ENCODE assay signal across 10 mouse cellular contexts in genomic region chr13:63985590-63985989, GRCm38 (mm10).
DNase-seq lines count a peak whose midpoint lies in the region; ATAC-seq lines count a peak whose summit lies in the region.
"Had no signal": no experiment of that assay in that cellular context is flagged by ENCODE, and none has a peak within 500 bp of the region (broad histone marks: within the 10 kb centered on the region; RNA-seq: fewer than 3 reads in every experiment).

No protein-coding gene starts in this region.

- no peaks in the 10 kb centered on the region for H3K27me3 ChIP-seq in hindbrain, embryonic 11.5 days (ENCODE audit: control insufficient read depth, insufficient read depth, low read length)
- H3K27me3 ChIP-seq in hindbrain, embryonic 10.5 days (ENCODE audit: insufficient read depth, poor library complexity, severe bottlenecking): peaks cover 31% of the 10 kb centered on the region
- 0 out of 2 replicates have a peak, but pooled peaks cover 2% of the 10 kb centered on the region for H3K27me3 ChIP-seq in hindbrain, embryonic 16.5 days (replicated peaks; ENCODE audit: control insufficient read depth, insufficient read depth, low read length)
- H3K27me3 ChIP-seq in neural tube, embryonic 13.5 days: peaks cover 17% of the 10 kb centered on the region

- H3K9me3 ChIP-seq in hindbrain, embryonic 11.5 days (ENCODE audit: control insufficient read depth, low read length): no peaks in the 10 kb centered on the region
- no peaks in the 10 kb centered on the region for H3K9me3 ChIP-seq in hindbrain, embryonic 10.5 days
- H3K9me3 ChIP-seq in hindbrain, embryonic 16.5 days (ENCODE audit: control insufficient read depth, low read length): no peaks in the 10 kb centered on the region
- no peaks in the 10 kb centered on the region for H3K9me3 ChIP-seq in neural tube, embryonic 13.5 days

- no peak overlapping the region for H3K9ac ChIP-seq in hindbrain, embryonic 11.5 days (ENCODE audit: low read depth, low read length)
- no peak overlapping the region for H3K9ac ChIP-seq in hindbrain, embryonic 16.5 days (ENCODE audit: low read depth, low read length)
- 0 out of 2 replicates have a peak overlapping the region, but pooled peaks have one; percentile 31 for H3K9ac ChIP-seq in neural tube, embryonic 13.5 days

- H3K27ac ChIP-seq in hindbrain, embryonic 11.5 days (ENCODE audit: low read depth, low read length): no peak overlapping the region
- no peak overlapping the region for H3K27ac ChIP-seq in hindbrain, embryonic 10.5 days
- H3K27ac ChIP-seq in hindbrain, embryonic 16.5 days (ENCODE audit: low read depth, low read length): no peak overlapping the region
- peak overlapping the region; percentile 4; the same call in 1 of the 2 replicates for H3K27ac ChIP-seq in neural tube, embryonic 13.5 days (replicated peaks)

- H3K4me3 ChIP-seq in hindbrain, embryonic 11.5 days (ENCODE audit: low read depth, low read length): no peak overlapping the region
- no peak overlapping the region for H3K4me3 ChIP-seq in hindbrain, embryonic 10.5 days
- no peak overlapping the region for H3K4me3 ChIP-seq in hindbrain, embryonic 16.5 days (ENCODE audit: low read length)
- no peak overlapping the region for H3K4me3 ChIP-seq in neural tube, embryonic 13.5 days

- no peak for DNase-seq in hindbrain, embryonic 11.5 days (ENCODE audit: low spot score)
- no peak for DNase-seq in hindbrain, embryonic 10.5 days (ENCODE audit: low spot score)
- DNase-seq in embryo, embryonic 10 days (ENCODE audit: low spot score): peak; percentile 24
- DNase-seq in yolk sac, embryonic 10.5 days (ENCODE audit: low spot score): no peak
- no peak for DNase-seq in left cerebral cortex, postnatal 10 days (ENCODE audit: extremely low spot score in 1 of 2, low spot score in 2 of 2)
- no peak for DNase-seq in cerebellum, adult 9-10 months
- DNase-seq: gastrocnemius, postnatal 36 days; kidney, adult 18-20 months had no signal

- H3K36me3 ChIP-seq in hindbrain, embryonic 11.5 days (ENCODE audit: control insufficient read depth, insufficient read depth, low read length): no peaks in the 10 kb centered on the region
- H3K36me3 ChIP-seq in hindbrain, embryonic 10.5 days: no peaks in the 10 kb centered on the region
- no peaks in the 10 kb centered on the region for H3K36me3 ChIP-seq in hindbrain, embryonic 16.5 days (ENCODE audit: control insufficient read depth, insufficient read depth, low read length)
- no peaks in the 10 kb centered on the region for H3K36me3 ChIP-seq in neural tube, embryonic 13.5 days

- H3K4me2 ChIP-seq in hindbrain, embryonic 11.5 days (replicated peaks; ENCODE audit: low read depth, low read length): no peak overlapping the region
- no peak overlapping the region for H3K4me2 ChIP-seq in hindbrain, embryonic 16.5 days (ENCODE audit: low read length)
- H3K4me2 ChIP-seq in neural tube, embryonic 13.5 days: no peak overlapping the region

- WGBS in hindbrain, embryonic 11.5 days: 25% methylated on average over 4 of the region's 4 CpGs
- WGBS in hindbrain, embryonic 10.5 days: 27% methylated on average over 4 of the region's 4 CpGs
- 6% methylated on average over 4 of the region's 4 CpGs for WGBS in hindbrain, embryonic 16.5 days
- WGBS in neural tube, embryonic 13.5 days: 4% methylated on average over 4 of the region's 4 CpGs

- peaks cover 3% of the 10 kb centered on the region for H3K4me1 ChIP-seq in hindbrain, embryonic 11.5 days (replicated peaks; ENCODE audit: control insufficient read depth, insufficient read depth, low read length)
- peaks cover 46% of the 10 kb centered on the region for H3K4me1 ChIP-seq in hindbrain, embryonic 10.5 days (replicated peaks)
- H3K4me1 ChIP-seq in hindbrain, embryonic 16.5 days (ENCODE audit: control insufficient read depth, insufficient read depth, low read depth, low read length): no peaks in the 10 kb centered on the region; the same call in none of the 2 replicates
- H3K4me1 ChIP-seq in neural tube, embryonic 13.5 days (replicated peaks): peaks cover 37% of the 10 kb centered on the region

- intact Hi-C loops in left cerebral cortex, postnatal 10 days (cut with DNase I): no loop called here

- peak; percentile 39; the same call in 1 of the 2 replicates for ATAC-seq in hindbrain, embryonic 11.5 days (ENCODE audit: low FRiP score)
- ATAC-seq in hindbrain, embryonic 16.5 days: peak; percentile 65
- peak; percentile 79; the same call in 1 of the 2 replicates for ATAC-seq in neural tube, embryonic 13.5 days (ENCODE audit: low read depth)
